9 mouse cellular contexts compared by ENCODE assay signal in the genomic region with DNA sequence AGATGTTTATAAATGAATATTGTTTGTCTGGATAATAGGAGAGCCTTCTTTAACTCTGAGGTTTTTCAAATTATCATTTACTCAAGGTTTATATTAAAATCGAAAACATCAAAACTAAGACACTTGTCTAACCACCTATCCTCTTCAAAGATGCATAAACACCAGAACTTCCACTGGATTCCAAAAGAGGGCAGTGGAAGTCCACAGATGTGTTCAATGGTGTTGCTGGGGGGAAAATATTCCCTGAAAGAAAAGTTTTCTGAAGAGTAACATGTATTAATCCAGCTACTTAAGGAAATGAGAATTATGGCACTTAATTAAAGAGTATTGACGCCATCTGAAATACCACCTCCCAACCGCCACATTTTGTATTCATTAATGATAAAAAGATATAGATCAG.
DNase-seq lines count a peak whose midpoint lies in the region; ATAC-seq and TF ChIP-seq lines count a peak whose summit lies in the region.
"Had no signal": no experiment of that assay in that cellular context is flagged by ENCODE, and none has a peak within 500 bp of the region (broad histone marks: within the 10 kb centered on the region; RNA-seq: fewer than 3 reads in every experiment).

No protein-coding gene starts in this region.

- TF ChIP-seq CTCF in heart, postnatal 0 days (IDR thresholded peaks at IDR 0.05; ENCODE audit: low read depth) = peak; percentile 71

- no peak for TF ChIP-seq EP300 in heart, postnatal 0 days (IDR thresholded peaks at IDR 0.05; ENCODE audit: low read depth)

- H3K9ac ChIP-seq in heart, postnatal 0 days (replicated peaks; ENCODE audit: low read depth, low read length) = no peak overlapping the region
- H3K9ac ChIP-seq in embryonic facial prominence, embryonic 11.5 days (replicated peaks; ENCODE audit: low read length) = no peak overlapping the region

- no peak overlapping the region for H3K27ac ChIP-seq in heart, postnatal 0 days (ENCODE audit: low read depth)
- no peak overlapping the region for H3K27ac ChIP-seq in embryonic facial prominence, embryonic 11.5 days (replicated peaks; ENCODE audit: low read depth, low read length)

- H3K9me3 ChIP-seq in heart, postnatal 0 days (replicated peaks; ENCODE audit: control insufficient read depth, low read length) = no peaks in the 10 kb centered on the region
- H3K9me3 ChIP-seq in embryonic facial prominence, embryonic 11.5 days (replicated peaks; ENCODE audit: control insufficient read depth, low read length) = no peaks in the 10 kb centered on the region

- ATAC-seq in heart, postnatal 0 days (ENCODE audit: insufficient read depth, low read depth) = no peak
- no peak for ATAC-seq in embryonic facial prominence, embryonic 11.5 days (replicated peaks; ENCODE audit: insufficient number of reproducible peaks, low FRiP score, low TSS enrichment, low read depth)
- peak; percentile 89 for ATAC-seq in megakaryocyte progenitor cell, adult 5-6 weeks (replicated peaks; ENCODE audit: poor library complexity)

- WGBS in heart, postnatal 0 days = 46% methylated on average over 3 of the region's 3 CpGs
- WGBS in embryonic facial prominence, embryonic 11.5 days = 36% methylated on average over 3 of the region's 3 CpGs

- no peaks in the 10 kb centered on the region for H3K27me3 ChIP-seq in heart, postnatal 0 days (ENCODE audit: control insufficient read depth, insufficient read depth, low read length)
- no peaks in the 10 kb centered on the region for H3K27me3 ChIP-seq in embryonic facial prominence, embryonic 11.5 days (ENCODE audit: control insufficient read depth, insufficient read depth, low read length)

- H3K4me3 ChIP-seq in heart, postnatal 0 days (ENCODE audit: low read depth, low read length) = no peak overlapping the region
- H3K4me3 ChIP-seq in embryonic facial prominence, embryonic 11.5 days (ENCODE audit: low read depth, low read length) = no peak overlapping the region
- H3K4me3 ChIP-seq: myocyte had no signal

- DNase-seq in heart, postnatal 0 days (ENCODE audit: low spot score) = peak; percentile 34
- no peak for DNase-seq in heart, adult 9 months (ENCODE audit: low spot score in 2 of 2)
- peak; percentile 7 for DNase-seq in ovary, postnatal 14 days (ENCODE audit: low spot score)
- DNase-seq in ovary, postnatal 10 days (ENCODE audit: low spot score) = no peak
- DNase-seq in embryonic facial prominence, embryonic 11.5 days (ENCODE audit: low spot score) = peak; percentile 75
- DNase-seq in urinary bladder, postnatal 4 days (ENCODE audit: low spot score in 2 of 2) = no peak
- no peak for DNase-seq in kidney, adult 18-20 months

- no peak overlapping the region for H3K4me2 ChIP-seq in heart, postnatal 0 days (ENCODE audit: low read depth, low read length)
- no peak overlapping the region for H3K4me2 ChIP-seq in embryonic facial prominence, embryonic 11.5 days (ENCODE audit: low read depth, low read length)

- no peaks in the 10 kb centered on the region for H3K36me3 ChIP-seq in heart, postnatal 0 days (replicated peaks; ENCODE audit: control insufficient read depth, insufficient read depth, low read length)
- no peaks in the 10 kb centered on the region for H3K36me3 ChIP-seq in embryonic facial prominence, embryonic 11.5 days (replicated peaks; ENCODE audit: control insufficient read depth, insufficient read depth, low read depth, low read length)

- no peaks in the 10 kb centered on the region for H3K4me1 ChIP-seq in heart, postnatal 0 days (ENCODE audit: control insufficient read depth, insufficient read depth)
- no peaks in the 10 kb centered on the region for H3K4me1 ChIP-seq in embryonic facial prominence, embryonic 11.5 days (ENCODE audit: control insufficient read depth, insufficient read depth, low read length)

Comparison
In these comparisons a context has a peak if more than half of its experiments do, and no peak if none do; other contexts are left out.
1. DNase-seq: peak in heart, postnatal 0 days (single experiment), ovary, postnatal 14 days (single experiment) and embryonic facial prominence, embryonic 11.5 days (single experiment); none in heart, adult 9 months (0 of 2), ovary, postnatal 10 days (single experiment), urinary bladder, postnatal 4 days (0 of 2) and kidney, adult 18-20 months (single experiment).